Mouse (Mus musculus) monocyte, adult 2 months (primary cell): ENCODE results near the gene Wdr27.
"Not testable (repeated sequence)": the region's sequence is repeated elsewhere in the genome, so short reads cannot be mapped to it uniquely, and the experiment has no call there.

ENCODE experiments used
- DNase-seq, 2 experiments: peaks; one replicate each; pipeline ENCODE4 v3.0.0; 2022; ENCODE audit warnings: low spot score in 2 of 2, low read depth in 1 of 2

Wdr27 gene

GRCm38 (mm10) chr17:14943009-14943728, at the start of gene Wdr27, which contains the start of gene 1600012H06Rik:
Wdr27 (minus strand) TSS chr17:14943158.
1600012H06Rik (plus strand) TSS chr17:14943184.
- peak; percentile 88 to 95 for DNase-seq

- not testable (repeated sequence) for DNase-seq
These were observed 49.7 kb upstream of the Wdr27 start for GRCm38 (mm10) chr17:14992522-14993138.

GRCm38 (mm10) chr17:14990116-14990702, 47.3 kb upstream of the Wdr27 start:
- DNase-seq: peak in 1 of 2 experiments; percentile 1

- not testable (repeated sequence) for DNase-seq
These were observed 35.5 kb upstream of the Wdr27 start, which contains the start of the genes 9030025P20Rik and Gm3417 for GRCm38 (mm10) chr17:14978362-14979038. 9030025P20Rik (plus strand) TSS chr17:14978468. Gm3417 (minus strand) TSS chr17:14978790.

GRCm38 (mm10) chr17:14977718-14978361, 34.9 kb upstream of the Wdr27 start:
- DNase-seq: not testable (repeated sequence)

- DNase-seq: not testable (repeated sequence)
These were observed 25.5 kb upstream of the Wdr27 start for GRCm38 (mm10) chr17:14968373-14968913.

- DNase-seq: not testable (repeated sequence)
These were observed 18.7 kb upstream of the Wdr27 start for GRCm38 (mm10) chr17:14961557-14962154.

- not testable (repeated sequence) for DNase-seq
These were observed 18.1 kb upstream of the Wdr27 start, which contains the start of gene Phf10 for GRCm38 (mm10) chr17:14960951-14961556. Phf10 (minus strand) TSS chr17:14961273.

GRCm38 (mm10) chr17:14960520-14960919, 17.6 kb upstream of the Wdr27 start:
- no peak for DNase-seq

- no peak for DNase-seq
These were observed 17.0 kb upstream of the Wdr27 start for GRCm38 (mm10) chr17:14959979-14960378.

- DNase-seq: no peak
These were observed 15.8 kb upstream of the Wdr27 start for GRCm38 (mm10) chr17:14958686-14959327.

GRCm38 (mm10) chr17:14953452-14953851, 10.5 kb upstream of the Wdr27 start:
- DNase-seq: peak in 1 of 2 experiments; percentile 23

GRCm38 (mm10) chr17:14949161-14949827, 6.3 kb upstream of the Wdr27 start:
- no peak for DNase-seq

- DNase-seq: no peak
These were observed 1.6 kb upstream of the Wdr27 start for GRCm38 (mm10) chr17:14944551-14944950.

- DNase-seq: no peak
These were observed 736 bp upstream of the Wdr27 start for GRCm38 (mm10) chr17:14943729-14944059.

- DNase-seq: not testable (repeated sequence)
These were observed 777 bp downstream of the Wdr27 start for GRCm38 (mm10) chr17:14942181-14942580.

- no peak for DNase-seq
These were observed 6.9 kb downstream of the Wdr27 start for GRCm38 (mm10) chr17:14935841-14936605.

- not testable (repeated sequence) for DNase-seq
These were observed 7.7 kb downstream of the Wdr27 start for GRCm38 (mm10) chr17:14935280-14935679.
